Mouse (Mus musculus) MEL (cell line): ENCODE data around the gene Arsb. TPM values are rescaled to one million over a fixed set of nuclear protein-coding genes. Genes with fewer than 3 reads are reported as not detected.

Source experiments
- DNase-seq: peaks from one replicate; pipeline ENCODE4 v3.0.0; 2011; ENCODE audit warnings: low read depth, low spot score
- H3K27ac ChIP-seq: 2 replicates; pipeline ENCODE4 v1.5.1; 2012; ENCODE audit warnings: low read depth, mild to moderate bottlenecking, control low read depth, low read length, moderate library complexity; ENCODE audit not compliant: control insufficient read depth
- H3K27me3 ChIP-seq, 2 experiments: fragments of 150-350 bp in 1 of 2; sonication (generic) in 1 of 2; 2 replicates each; pipeline ENCODE4 v1.6.1; 2012; ENCODE audit warnings: low read length in 2 of 2, mild to moderate bottlenecking in 2 of 2, improper control_type of control experiment in 1 of 2, moderate library complexity in 1 of 2; ENCODE audit not compliant: insufficient read depth in 2 of 2, control insufficient read depth in 1 of 2
- H3K36me3 ChIP-seq, 2 experiments: 2 replicates each; pipeline ENCODE4 v1.6.1; 2012 to 2014; ENCODE audit warnings: low read length in 2 of 2, improper control_type of control experiment in 1 of 2, inconsistent platforms in 1 of 2, mild to moderate bottlenecking in 1 of 2; ENCODE audit not compliant: insufficient read depth in 2 of 2, control insufficient read depth in 1 of 2
- H3K4me1 ChIP-seq, 2 experiments: fragments of 150-350 bp in 1 of 2; sonication (generic) in 1 of 2; 2 replicates each; pipeline ENCODE4 v1.6.1; 2012; ENCODE audit warnings: low read length in 2 of 2, improper control_type of control experiment in 1 of 2, mild to moderate bottlenecking in 1 of 2; ENCODE audit not compliant: insufficient read depth in 2 of 2, control insufficient read depth in 1 of 2
- H3K4me3 ChIP-seq, 2 experiments: fragments of 150-350 bp in 1 of 2; sonication (generic) in 1 of 2; 2 replicates each; pipeline ENCODE4 v1.5.1; 2012; ENCODE audit warnings: low read depth in 2 of 2, low read length in 2 of 2, mild to moderate bottlenecking in 2 of 2, moderate library complexity in 2 of 2, control low read depth in 1 of 2, improper control_type of control experiment in 1 of 2; ENCODE audit not compliant: control insufficient read depth in 1 of 2, insufficient read depth in 1 of 2
- H3K79me2 ChIP-seq: 2 replicates; pipeline ENCODE4 v1.6.1; 2012; ENCODE audit warnings: mild to moderate bottlenecking, low read length, moderate library complexity; ENCODE audit not compliant: control insufficient read depth, poor library complexity, insufficient read depth
- H3K9ac ChIP-seq: 2 replicates; pipeline ENCODE4 v1.6.1; 2012; ENCODE audit warnings: low read depth, mild to moderate bottlenecking, control low read depth, low read length, moderate library complexity; ENCODE audit not compliant: control insufficient read depth, poor library complexity, severe bottlenecking
- H3K9me3 ChIP-seq: fragments of 150-350 bp; sonication (generic); replicated peaks from 2 replicates; pipeline ENCODE4 v1.6.1; 2012; ENCODE audit warnings: mild to moderate bottlenecking, low read length, improper control_type of control experiment, moderate library complexity; ENCODE audit not compliant: insufficient read depth
- CTCF ChIP-seq, 3 experiments: IDR thresholded peaks in 2 of 3; conservative IDR thresholded peaks in 1 of 3; 2 replicates each; pipeline ENCODE4 v1.5.1; 2011 to 2012; ENCODE audit warnings: low read length in 3 of 3, low read depth in 2 of 3, mild to moderate bottlenecking in 2 of 3, improper control_type of control experiment in 1 of 3, inconsistent platforms in 1 of 3, mixed read lengths in 1 of 3, moderate library complexity in 1 of 3; ENCODE audit not compliant: control insufficient read depth in 1 of 3, insufficient read depth in 1 of 3, poor library complexity in 1 of 3, severe bottlenecking in 1 of 3
- EP300 ChIP-seq, 2 experiments: IDR thresholded peaks; 2 replicates each; pipeline ENCODE4 v1.6.1; 2011; ENCODE audit warnings: improper control_type of control experiment in 2 of 2, low read length in 2 of 2, low read depth in 1 of 2, mild to moderate bottlenecking in 1 of 2
- GATA1 ChIP-seq: IDR thresholded peaks from 2 replicates; pipeline ENCODE4 v1.6.1; 2011; ENCODE audit warnings: low read depth, low read length, improper control_type of control experiment
- JUND ChIP-seq: IDR thresholded peaks from 2 replicates; pipeline ENCODE4 v1.6.1; 2011; ENCODE audit warnings: low read depth, mild to moderate bottlenecking, improper control_type of control experiment, low read length
- KAT2A ChIP-seq: conservative IDR thresholded peaks from 2 replicates; pipeline ENCODE4 v1.6.1; 2012; ENCODE audit warnings: low read depth, low read length, improper control_type of control experiment, inconsistent platforms
- MXI1 ChIP-seq: IDR thresholded peaks from 2 replicates; pipeline ENCODE4 v1.6.1; 2011; ENCODE audit warnings: mild to moderate bottlenecking, low read depth, low read length, improper control_type of control experiment
- MYB ChIP-seq: IDR thresholded peaks from 2 replicates; pipeline ENCODE4 v1.6.1; 2011; ENCODE audit warnings: mild to moderate bottlenecking, low read depth, low read length, improper control_type of control experiment
- MYC ChIP-seq: IDR thresholded peaks from 2 replicates; pipeline ENCODE4 v1.6.1; 2011; ENCODE audit warnings: low read depth, mild to moderate bottlenecking, low read length, improper control_type of control experiment, moderate library complexity
- NELFE ChIP-seq: IDR thresholded peaks from 2 replicates; pipeline ENCODE4 v1.6.1; 2011; ENCODE audit warnings: low read depth, low read length, improper control_type of control experiment
- NRF1 ChIP-seq: IDR thresholded peaks from 2 replicates; pipeline ENCODE4 v1.6.1; 2014; ENCODE audit warnings: low read depth, mild to moderate bottlenecking, inconsistent platforms, low read length, improper control_type of control experiment, moderate library complexity; ENCODE audit not compliant: poor library complexity, insufficient read depth, severe bottlenecking
- POLR2AphosphoS2 ChIP-seq: IDR thresholded peaks from 2 replicates; pipeline ENCODE4 v1.6.1; 2011; ENCODE audit warnings: low read length, improper control_type of control experiment
- POLR2AphosphoS5 ChIP-seq: IDR thresholded peaks from 2 replicates; pipeline ENCODE4 v1.6.1; 2012; ENCODE audit warnings: low read depth, borderline replicate concordance, mild to moderate bottlenecking, inconsistent platforms, low read length, moderate library complexity, mixed read lengths
- RAD21 ChIP-seq: IDR thresholded peaks from 2 replicates; pipeline ENCODE4 v1.6.1; 2011; ENCODE audit warnings: mild to moderate bottlenecking, low read depth, low read length, improper control_type of control experiment
- SIN3A ChIP-seq: IDR thresholded peaks from 2 replicates; pipeline ENCODE4 v1.6.1; 2012; ENCODE audit warnings: low read length, improper control_type of control experiment, inconsistent platforms
- TAL1 ChIP-seq: IDR thresholded peaks from 2 replicates; pipeline ENCODE4 v1.6.1; 2012; ENCODE audit warnings: mild to moderate bottlenecking, inconsistent platforms, low read length, moderate library complexity, mixed read lengths
- USF1 ChIP-seq: IDR thresholded peaks from 2 replicates; pipeline ENCODE4 v1.6.1; 2014; ENCODE audit warnings: low read depth, mild to moderate bottlenecking, inconsistent platforms, low read length, improper control_type of control experiment, moderate library complexity
- USF2 ChIP-seq, 2 experiments: IDR thresholded peaks; 2 replicates each; pipeline ENCODE4 v1.6.1; 2011 to 2012; ENCODE audit warnings: improper control_type of control experiment in 2 of 2, low read length in 2 of 2, borderline replicate concordance in 1 of 2, inconsistent platforms in 1 of 2, low read depth in 1 of 2, mild to moderate bottlenecking in 1 of 2; ENCODE audit not compliant: insufficient read depth in 1 of 2
- ZC3H11A ChIP-seq: IDR thresholded peaks from 2 replicates; pipeline ENCODE4 v1.6.1; 2012; ENCODE audit warnings: low read depth, mild to moderate bottlenecking, inconsistent platforms, low read length, improper control_type of control experiment
- ZKSCAN1 ChIP-seq: IDR thresholded peaks from 2 replicates; pipeline ENCODE4 v1.6.1; 2012; ENCODE audit warnings: low read depth, mild to moderate bottlenecking, inconsistent platforms, low read length, improper control_type of control experiment, moderate library complexity
- polyA plus RNA-seq, 2 experiments: library from polyadenylated mRNA; stranded (reverse) in 1 of 2; unstranded in 1 of 2; fragments of >175 nt in 1 of 2; fragments of >200 nt in 1 of 2; gene quantifications; 2 replicates each; pipeline versions ENCODE4 v1.2.1 to v1.2.4; 2012; ENCODE audit warnings: low replicate concordance in 2 of 2, low read depth in 1 of 2; ENCODE audit not compliant: insufficient read length in 2 of 2, insufficient read depth in 1 of 2, missing spikeins in 1 of 2
- total RNA-seq: library from RNA; depleted of rRNA; stranded (reverse); fragments of 300-350 nt; gene quantifications from 2 replicates; pipeline ENCODE4 v1.2.3, GENCODE M21; 2012

The Arsb gene
- total and polyA plus RNA-seq, 3 experiments: 0.04 to 0.07 TPM; not detected in 1

- TF ChIP-seq ZC3H11A (no peak), NRF1 (no peak), RAD21 (no peak), JUND (no peak), EP300 (IDR thresholded peaks at IDR 0.05; ENCODE audit: low read depth in 1 of 2, low read length in 2 of 2) (no peak), USF2 (IDR thresholded peaks at IDR 0.05; ENCODE audit: borderline replicate concordance in 1 of 2, insufficient read depth in 1 of 2, low read depth in 1 of 2, low read length in 2 of 2) (no peak), ZKSCAN1 (no peak)
- no peaks in the 10 kb centered on the region for H3K36me3 ChIP-seq
- H3K4me1 ChIP-seq: no peaks in the 10 kb centered on the region
- no peaks in the 10 kb centered on the region for H3K79me2 ChIP-seq
- H3K27ac ChIP-seq: no peak overlapping the region
- no peaks in the 10 kb centered on the region for H3K27me3 ChIP-seq
- H3K9me3 ChIP-seq: no peaks in the 10 kb centered on the region
- no peak overlapping the region for H3K9ac ChIP-seq
- DNase-seq: no peak
- H3K4me3 ChIP-seq: no peak overlapping the region
Observed at GRCm38 (mm10) chr13:93814081-93814480, 42.7 kb downstream of the Arsb start.

- no peak for TF ChIP-seq POLR2AphosphoS2
- no peak for TF ChIP-seq JUND
- no peak for TF ChIP-seq CTCF (IDR thresholded peaks at IDR 0.05 in 2 of 3, conservative IDR thresholded peaks at IDR 0.05 in 1 of 3; ENCODE audit: control insufficient read depth in 1 of 3, insufficient read depth in 1 of 3, low read depth in 2 of 3, low read length in 3 of 3, poor library complexity in 1 of 3, severe bottlenecking in 1 of 3)
- TF ChIP-seq MYC: no peak
- TF ChIP-seq EP300 (IDR thresholded peaks at IDR 0.05; ENCODE audit: low read depth in 1 of 2, low read length in 2 of 2): no peak
- no peak for TF ChIP-seq KAT2A
- no peak for TF ChIP-seq GATA1
- TF ChIP-seq MXI1: no peak
- TF ChIP-seq MYB: no peak
- TF ChIP-seq USF2 (IDR thresholded peaks at IDR 0.05; ENCODE audit: borderline replicate concordance in 1 of 2, insufficient read depth in 1 of 2, low read depth in 1 of 2, low read length in 2 of 2): no peak
- no peak for TF ChIP-seq TAL1
- no peak for TF ChIP-seq ZKSCAN1
- no peak for TF ChIP-seq NELFE
- no peak for TF ChIP-seq SIN3A
- no peak for TF ChIP-seq POLR2AphosphoS5
- TF ChIP-seq USF1: no peak
- Histone ChIP-seq H3K4me1 (no peaks in the 10 kb centered on the region), H3K4me3 (no peak overlapping the region), H3K27me3 (no peaks in the 10 kb centered on the region), H3K9ac (no peak overlapping the region), H3K27ac (no peak overlapping the region), H3K36me3 (no peaks in the 10 kb centered on the region), H3K79me2 (no peaks in the 10 kb centered on the region), H3K9me3 (no peaks in the 10 kb centered on the region)
- no peak for DNase-seq
Observed at GRCm38 (mm10) chr13:93814676-93815075, 43.2 kb downstream of the Arsb start.
